Mouse (Mus musculus) monocyte, adult 59 days (primary cell): ENCODE data around the gene AU041133. TPM values are rescaled to one million over a fixed set of nuclear protein-coding genes. Genes with fewer than 3 reads are reported as not detected.

Experiments
- total RNA-seq, 2 experiments: library from RNA; stranded (reverse); gene quantifications; one replicate each; pipeline ENCODE4 v1.2.4; 2023

AU041133 gene
- total RNA-seq: 1 to 10 TPM; 2.2 to 3.5 TPM

GRCm38 (mm10) chr10:82127850-82128401 is at the start of gene AU041133:
Gene AU041133, plus strand, starts transcription at chr10:82128013.

GRCm38 (mm10) chr10:82082728-82083621 is 44.8 kb upstream of the AU041133 start, which contains the start of gene BC024063:
Gene BC024063, plus strand, starts transcription at chr10:82083353.

Other genes with a start within 250 kb of the AU041133 start
- gene Zfp781, start 197.5 kb upstream of the AU041133 start, total RNA-seq: under 1 TPM; 0.21 to 0.34 TPM
- 1 to 10 TPM; 2.9 to 3.2 TPM for gene Zfp873, start 79.9 kb upstream of the AU041133 start, total RNA-seq
- gene BC024063, start 44.7 kb upstream of the AU041133 start, total RNA-seq: 1 to 10 TPM; 2.9 to 3.4 TPM
- gene Zfp938, start 113.3 kb downstream of the AU041133 start, total RNA-seq: 1 to 10 TPM; 1.3 to 2.1 TPM
- not detected for gene 4932415D10Rik, start 188.6 kb downstream of the AU041133 start, total RNA-seq
- 1 to 10 TPM in 1 of 2 experiments, under 1 TPM in 1; 0.63 to 1.2 TPM for gene Gm4924, start 226.2 kb downstream of the AU041133 start, total RNA-seq